Mouse (Mus musculus): ENCODE measurements at regions not wholly inside any gene's neighbourhood (a gene's known extent, or its start where the extent isn't known, plus 50 kb on each side); places are given as distances from the start of the nearest gene placed in this dataset.

DNA sequence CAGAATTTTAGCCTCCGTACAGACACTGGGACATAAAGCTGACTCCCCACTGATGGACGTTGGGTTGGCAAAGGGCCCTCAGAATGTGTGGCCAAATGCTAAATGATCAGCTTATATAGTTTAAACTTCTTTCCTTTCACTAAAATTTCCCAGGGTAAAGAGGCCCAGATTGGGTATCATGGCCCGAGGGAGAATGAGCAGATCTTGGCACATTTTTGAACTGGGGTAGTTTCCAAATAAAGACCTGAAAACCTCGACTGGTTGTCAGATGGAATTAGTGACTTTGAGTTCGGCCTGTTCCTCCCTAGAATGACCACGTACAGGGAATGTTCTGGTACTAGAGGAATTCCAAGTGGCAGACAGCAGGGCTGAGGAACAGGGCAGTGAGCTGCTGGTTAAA is 127.9 kb upstream of the Adra1d start:
- no peak for TF ChIP-seq EP300 (IDR thresholded peaks at IDR 0.05; ENCODE audit: low read depth)
- no peak for TF ChIP-seq CTCF (IDR thresholded peaks at IDR 0.05; ENCODE audit: low read depth)
